In the genomic region with DNA sequence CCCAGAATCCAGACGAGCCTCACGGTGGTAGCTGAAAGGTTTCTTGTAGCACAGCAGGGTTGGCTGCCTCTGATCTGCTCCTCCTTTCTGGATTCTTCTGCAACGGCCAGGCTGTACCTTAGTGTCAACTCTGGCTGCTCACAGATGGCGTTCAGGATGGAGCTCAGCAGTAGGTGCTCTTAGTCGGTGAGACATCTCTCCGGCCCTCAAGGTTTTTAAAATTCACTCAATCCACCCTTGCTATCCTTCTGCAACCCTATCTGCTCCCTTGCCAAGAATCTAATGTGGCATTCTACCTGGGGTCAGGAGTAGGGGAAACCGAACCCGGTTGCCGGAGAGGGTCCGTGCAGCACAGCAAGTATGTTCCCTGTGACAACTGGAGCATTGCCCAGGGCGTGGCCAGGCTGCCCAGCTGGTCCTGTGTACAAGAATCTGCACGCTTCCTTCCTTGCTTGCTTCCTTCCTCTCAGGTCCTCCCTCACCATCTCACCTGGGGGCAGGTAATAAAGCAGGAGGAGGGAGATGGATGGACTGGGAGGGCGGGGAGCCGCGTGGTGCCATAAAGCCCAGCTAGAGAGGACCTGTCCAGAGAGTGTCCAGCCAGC, we compare ENCODE assay signal across 9 mouse cellular contexts. TPM values are rescaled to one million over a fixed set of nuclear protein-coding genes. Genes with fewer than 3 reads are reported as not detected.
DNase-seq lines count a peak whose midpoint lies in the region; ATAC-seq lines count a peak whose summit lies in the region.
"Had no signal": no experiment of that assay in that cellular context is flagged by ENCODE, and none has a peak within 500 bp of the region (broad histone marks: within the 10 kb centered on the region; RNA-seq: fewer than 3 reads in every experiment).

A gene (plus strand): TSS at position 600 of the 605 bp plus-strand sequence.

- peaks cover 22% of the 10 kb centered on the region for H3K4me1 ChIP-seq in kidney, embryonic 15.5 days
- peaks cover 13% of the 10 kb centered on the region; the same call in 1 of the 2 replicates for H3K4me1 ChIP-seq in forebrain, embryonic 15.5 days
- peaks cover 8% of the 10 kb centered on the region; the same call in 1 of the 2 replicates for H3K4me1 ChIP-seq in midbrain, embryonic 12.5 days

- no peak within 1 kb of the TSS for H3K27ac ChIP-seq in kidney, embryonic 15.5 days
- H3K27ac ChIP-seq in forebrain, embryonic 15.5 days (replicated peaks): no peak within 1 kb of the TSS
- H3K27ac ChIP-seq in midbrain, embryonic 12.5 days (replicated peaks): no peak within 1 kb of the TSS

- WGBS in kidney, embryonic 15.5 days: 56% methylated on average over 15 of the region's 15 CpGs
- 62% methylated on average over 15 of the region's 15 CpGs for WGBS in forebrain, embryonic 15.5 days
- 60% methylated on average over 15 of the region's 15 CpGs for WGBS in midbrain, embryonic 12.5 days

- DNase-seq in kidney, adult 11 months: no peak
- DNase-seq in cerebellum, adult 11-12 months: peak; percentile 81
- no peak for DNase-seq in embryo, embryonic 11 days
- DNase-seq in frontal cortex, adult 2 months (ENCODE audit: extremely low spot score in 1 of 2, low spot score in 1 of 2): no peak
- no peak for DNase-seq in natural killer cell, adult 2 months (ENCODE audit: low spot score in 2 of 2)
- DNase-seq: lung, postnatal 10 days had no signal

- no peaks in the 10 kb centered on the region for H3K36me3 ChIP-seq in kidney, embryonic 15.5 days
- no peaks in the 10 kb centered on the region for H3K36me3 ChIP-seq in forebrain, embryonic 15.5 days
- H3K36me3 ChIP-seq in midbrain, embryonic 12.5 days: no peaks in the 10 kb centered on the region

- H3K4me2 ChIP-seq in kidney, embryonic 15.5 days: peak within 1 kb of the TSS; percentile 83
- H3K4me2 ChIP-seq in forebrain, embryonic 15.5 days (replicated peaks): peak within 1 kb of the TSS; percentile 72
- H3K4me2 ChIP-seq in midbrain, embryonic 12.5 days (replicated peaks): peak within 1 kb of the TSS; percentile 54

- H3K4me3 ChIP-seq in kidney, embryonic 15.5 days (replicated peaks): peak within 1 kb of the TSS; percentile 46
- H3K4me3 ChIP-seq in forebrain, embryonic 15.5 days: peak within 1 kb of the TSS; percentile 41
- H3K4me3 ChIP-seq in midbrain, embryonic 12.5 days: peak within 1 kb of the TSS; percentile 36

- H3K27me3 ChIP-seq in kidney, embryonic 15.5 days: peaks cover 90% of the 10 kb centered on the region
- H3K27me3 ChIP-seq in forebrain, embryonic 15.5 days: peaks cover 75% of the 10 kb centered on the region
- H3K27me3 ChIP-seq in midbrain, embryonic 12.5 days: peaks cover 86% of the 10 kb centered on the region

- peak within 1 kb of the TSS; percentile 42; the same call in 1 of the 2 replicates for H3K9ac ChIP-seq in kidney, embryonic 15.5 days
- peak within 1 kb of the TSS; percentile 58 for H3K9ac ChIP-seq in forebrain, embryonic 15.5 days (replicated peaks)
- peak within 1 kb of the TSS; percentile 43; the same call in 1 of the 2 replicates for H3K9ac ChIP-seq in midbrain, embryonic 12.5 days (replicated peaks)

- no peak for ATAC-seq in kidney, embryonic 15.5 days (replicated peaks; ENCODE audit: low FRiP score)
- ATAC-seq in forebrain, embryonic 15.5 days (replicated peaks): no peak
- ATAC-seq in midbrain, embryonic 12.5 days (ENCODE audit: low FRiP score, low read depth): no peak

- H3K9me3 ChIP-seq in kidney, embryonic 15.5 days (replicated peaks): no peaks in the 10 kb centered on the region
- no peaks in the 10 kb centered on the region for H3K9me3 ChIP-seq in forebrain, embryonic 15.5 days
- H3K9me3 ChIP-seq in midbrain, embryonic 12.5 days: no peaks in the 10 kb centered on the region

RNA-seq across cellular contexts. Expression of the gene that starts here (rescaled TPM):
- 0.30 and 0.54 TPM in 2 replicates for polyA plus RNA-seq in kidney, embryonic 15.5 days (2015; fragmentation: Nextera tagmentation; extraction: Ambion mirVana)
- polyA plus RNA-seq in forebrain, embryonic 15.5 days (2015; fragmentation: Nextera tagmentation; extraction: Ambion mirVana): 0.51 and 0.65 TPM in 2 replicates
- polyA plus RNA-seq in midbrain, embryonic 12.5 days (2016; fragmentation: Nextera tagmentation; extraction: Ambion mirVana): not detected in 2 replicates
- polyA plus RNA-seq in frontal cortex, adult 2 months (2012; rRNA removed): 2.5 and 2.6 TPM in 2 replicates
